Mouse (Mus musculus) hindbrain, embryonic 14.5 days (tissue): Measurements from ENCODE around the gene Adgrf3. TPM values are rescaled to one million over a fixed set of nuclear protein-coding genes. Genes with fewer than 3 reads are reported as not detected.
A peak's percentile ranks its signal among the peaks of the same experiment; 100 is the strongest.
"Not testable (repeated sequence)": the region's sequence is repeated elsewhere in the genome, so short reads cannot be mapped to it uniquely, and the experiment has no call there.

Source experiments
- ATAC-seq: fragments of 200-750 bp; cut with Nextera tagmentation; 2 replicates; pipeline ENCODE4 v1.8.0; 2017; ENCODE audit warnings: moderate number of reproducible peaks, mild to moderate bottlenecking, moderate TSS enrichment, moderate library complexity; ENCODE audit not compliant: low FRiP score
- DNase-seq: peaks from one replicate; pipeline ENCODE4 v3.0.0-alpha.2; 2015; ENCODE audit warnings: low spot score
- H3K27ac ChIP-seq: fragments of 300-500 bp; sonication (generic); 2 replicates; pipeline ENCODE4 v1.5.1; 2014; ENCODE audit warnings: mild to moderate bottlenecking, moderate library complexity
- H3K27me3 ChIP-seq: fragments of 300-500 bp; sonication (generic); 2 replicates; pipeline ENCODE4 v1.6.1; 2014; ENCODE audit warnings: mild to moderate bottlenecking, low read length, mixed read lengths; ENCODE audit not compliant: control insufficient read depth, insufficient read depth
- H3K36me3 ChIP-seq: fragments of 300-500 bp; sonication (generic); replicated peaks from 2 replicates; pipeline ENCODE4 v1.6.1; 2014; ENCODE audit not compliant: control insufficient read depth, insufficient read depth
- H3K4me1 ChIP-seq: fragments of 300-500 bp; sonication (generic); replicated peaks from 2 replicates; pipeline ENCODE4 v1.6.1; 2014; ENCODE audit warnings: antibody characterized with exemption, low read length, mixed read lengths; ENCODE audit not compliant: control insufficient read depth, insufficient read depth
- H3K4me2 ChIP-seq: fragments of 300-500 bp; sonication (generic); replicated peaks from 2 replicates; pipeline ENCODE4 v1.6.1; 2014; ENCODE audit warnings: mild to moderate bottlenecking, moderate library complexity
- H3K4me3 ChIP-seq: fragments of 300-500 bp; sonication (generic); replicated peaks from 2 replicates; pipeline ENCODE4 v1.5.1; 2014; ENCODE audit warnings: mild to moderate bottlenecking, low read length
- H3K9ac ChIP-seq: fragments of 300-500 bp; sonication (generic); 2 replicates; pipeline ENCODE4 v1.6.1; 2014
- H3K9me3 ChIP-seq: fragments of 300-500 bp; sonication (generic); 2 replicates; pipeline ENCODE4 v1.6.1; 2016; ENCODE audit warnings: low read length; ENCODE audit not compliant: control insufficient read depth
- WGBS: fragments of 180-500 bp; shearing (Covaris S2); extraction: QIAGEN DNeasy Blood & Tissue Kit; methylation state at CpG from one replicate; pipeline ENCODE4 v1.1.7; 2014; 5-methylcytosine and 5-hydroxymethylcytosine counted together
- polyA plus RNA-seq: library from polyadenylated mRNA; unstranded; fragments of >200 nt; fragmentation: Nextera tagmentation; extraction: Ambion mirVana; gene quantifications from 2 replicates; pipeline ENCODE4 v1.2.1, GENCODE M21; 2014

Adgrf3 gene
- polyA plus RNA-seq, 1 experiment from 2014 or later, result not detected

GRCm38 (mm10) chr5:30210758-30211157 is 5.2 kb upstream of the Adgrf3 start:
- H3K27me3 ChIP-seq, H3K4me3 ChIP-seq, H3K27ac ChIP-seq, DNase-seq, H3K4me1 ChIP-seq, H3K9ac ChIP-seq, H3K36me3 ChIP-seq, ATAC-seq, H3K4me2 ChIP-seq, H3K9me3 ChIP-seq: not testable (repeated sequence)
- WGBS, result 94% methylated on average over 5 of the region's 5 CpGs

- H3K27me3 ChIP-seq, result no peaks in the 10 kb centered on the region
- no peaks in the 10 kb centered on the region for H3K9me3 ChIP-seq
- H3K4me1 ChIP-seq, result no peaks in the 10 kb centered on the region
- H3K4me2 ChIP-seq, result no peak overlapping the region
- WGBS, result 66% methylated on average over 6 of the region's 6 CpGs
- no peak overlapping the region for H3K9ac ChIP-seq
- H3K27ac ChIP-seq, result no peak overlapping the region
- no peak for ATAC-seq
- no peak overlapping the region for H3K4me3 ChIP-seq
- no peaks in the 10 kb centered on the region for H3K36me3 ChIP-seq
- no peak for DNase-seq
Measured at GRCm38 (mm10) chr5:30207276-30207675, 1.8 kb upstream of the Adgrf3 start.

- Histone ChIP-seq H3K27ac (no peak overlapping the region), H3K36me3 (no peaks in the 10 kb centered on the region), H3K9me3 (no peaks in the 10 kb centered on the region), H3K4me3 (no peak overlapping the region), H3K9ac (no peak overlapping the region), H3K4me2 (no peak overlapping the region), H3K27me3 (no peaks in the 10 kb centered on the region), H3K4me1 (no peaks in the 10 kb centered on the region)
- ATAC-seq, result no peak
- DNase-seq, result no peak
- 73% methylated on average over 3 of the region's 3 CpGs for WGBS
Measured at GRCm38 (mm10) chr5:30205034-30205433, 488 bp downstream of the Adgrf3 start.

- no peak overlapping the region for H3K4me3 ChIP-seq
- no peaks in the 10 kb centered on the region for H3K36me3 ChIP-seq
- H3K27ac ChIP-seq, result no peak overlapping the region
- 44% methylated on average over 1 of the region's 1 CpGs for WGBS
- H3K4me1 ChIP-seq, result no peaks in the 10 kb centered on the region
- H3K27me3 ChIP-seq, result no peaks in the 10 kb centered on the region
- DNase-seq, result no peak
- no peak overlapping the region for H3K4me2 ChIP-seq
- no peak for ATAC-seq
- H3K9me3 ChIP-seq, result no peaks in the 10 kb centered on the region
- no peak overlapping the region for H3K9ac ChIP-seq
Measured at GRCm38 (mm10) chr5:30204441-30204840, 1.1 kb downstream of the Adgrf3 start.

- DNase-seq (no peak), ATAC-seq (no peak)
- 90% methylated on average over 10 of the region's 10 CpGs for whole genome bisulfite sequencing
Measured at GRCm38 (mm10) chr5:30203216-30203885, 2.2 kb downstream of the Adgrf3 start.

GRCm38 (mm10) chr5:30202221-30202620 is 3.3 kb downstream of the Adgrf3 start:
- Histone ChIP-seq H3K27ac (no peak overlapping the region), H3K9me3 (no peaks in the 10 kb centered on the region), H3K4me3 (no peak overlapping the region), H3K4me2 (no peak overlapping the region), H3K27me3 (no peaks in the 10 kb centered on the region), H3K4me1 (no peaks in the 10 kb centered on the region), H3K9ac (no peak overlapping the region), H3K36me3 (no peaks in the 10 kb centered on the region)
- 94% methylated on average over 7 of the region's 7 CpGs for WGBS
- ATAC-seq (no peak), DNase-seq (no peak)

More at GRCm38 (mm10) chr5:30203216-30203885, 2.2 kb downstream of the Adgrf3 start:
- H3K9me3 ChIP-seq, result no peaks in the 10 kb centered on the region
- no peak overlapping the region for H3K27ac ChIP-seq
- no peaks in the 10 kb centered on the region for H3K27me3 ChIP-seq
- H3K4me1 ChIP-seq, result no peaks in the 10 kb centered on the region
- H3K4me2 ChIP-seq, result no peak overlapping the region
- H3K9ac ChIP-seq, result no peak overlapping the region
- no peak overlapping the region for H3K4me3 ChIP-seq
- H3K36me3 ChIP-seq, result no peaks in the 10 kb centered on the region

GRCm38 (mm10) chr5:30201521-30201920 is 4.0 kb downstream of the Adgrf3 start:
- Histone ChIP-seq H3K9me3 (no peaks in the 10 kb centered on the region), H3K4me2 (no peak overlapping the region), H3K9ac (no peak overlapping the region), H3K36me3 (no peaks in the 10 kb centered on the region), H3K4me1 (no peaks in the 10 kb centered on the region), H3K27me3 (no peaks in the 10 kb centered on the region), H3K4me3 (no peak overlapping the region), H3K27ac (no peak overlapping the region)
- DNase-seq (peak; percentile 75), ATAC-seq (peak; percentile 69)
- 55% methylated on average over 5 of the region's 5 CpGs for WGBS

- DNase-seq (no peak), ATAC-seq (no peak)
- Histone ChIP-seq H3K36me3 (no peaks in the 10 kb centered on the region), H3K9ac (no peak overlapping the region), H3K9me3 (no peaks in the 10 kb centered on the region), H3K4me1 (no peaks in the 10 kb centered on the region), H3K27ac (no peak overlapping the region), H3K4me3 (no peak overlapping the region), H3K4me2 (no peak overlapping the region), H3K27me3 (no peaks in the 10 kb centered on the region)
- 83% methylated on average over 7 of the region's 7 CpGs for WGBS
Measured at GRCm38 (mm10) chr5:30198257-30198656, 7.3 kb downstream of the Adgrf3 start.

- ATAC-seq, result no peak
- no peak overlapping the region for H3K4me2 ChIP-seq
- H3K27me3 ChIP-seq, result no peaks in the 10 kb centered on the region
- H3K36me3 ChIP-seq, result peaks cover 5% of the 10 kb centered on the region; the same call in 1 of the 2 replicates
- WGBS, result 92% methylated on average over 5 of the region's 5 CpGs
- no peak for DNase-seq
- H3K9ac ChIP-seq, result no peak overlapping the region
- H3K4me3 ChIP-seq, result no peak overlapping the region
- no peaks in the 10 kb centered on the region for H3K4me1 ChIP-seq
- no peak overlapping the region for H3K27ac ChIP-seq
- no peaks in the 10 kb centered on the region for H3K9me3 ChIP-seq
Measured at GRCm38 (mm10) chr5:30195340-30195739, 10.2 kb downstream of the Adgrf3 start.

- no peak for DNase-seq
- no peak overlapping the region for H3K4me3 ChIP-seq
- H3K9ac ChIP-seq, result no peak overlapping the region
- no peaks in the 10 kb centered on the region for H3K9me3 ChIP-seq
- 92% methylated on average over 1 of the region's 1 CpGs for WGBS
- no peak overlapping the region for H3K4me2 ChIP-seq
- H3K27me3 ChIP-seq, result no peaks in the 10 kb centered on the region
- no peaks in the 10 kb centered on the region for H3K4me1 ChIP-seq
- H3K27ac ChIP-seq, result no peak overlapping the region
- ATAC-seq, result no peak
- H3K36me3 ChIP-seq, result peaks cover 16% of the 10 kb centered on the region
Measured at GRCm38 (mm10) chr5:30192452-30192851, 13.1 kb downstream of the Adgrf3 start.
